Mouse (Mus musculus) yolk sac, embryonic 10.5 days (tissue): ENCODE data around the gene Vmn1r9.
"Not testable (repeated sequence)": the region's sequence is repeated elsewhere in the genome, so short reads cannot be mapped to it uniquely, and the experiment has no call there.

Source experiments
- DNase-seq: peaks from one replicate; pipeline ENCODE4 v3.0.0-alpha.2; 2017; ENCODE audit warnings: low spot score

The Vmn1r9 gene

GRCm38 (mm10) chr6:57066487-57066886 is at the start of gene Vmn1r9:
Gene Vmn1r9 (plus strand): TSS chr6:57066787.
- DNase-seq = no peak

GRCm38 (mm10) chr6:57025224-57025623 is 41.4 kb upstream of the Vmn1r9 start, which contains the start of gene Vmn1r7:
Gene Vmn1r7 (minus strand): TSS chr6:57025324.
- DNase-seq = not testable (repeated sequence)

GRCm38 (mm10) chr6:57031984-57032383 is 34.6 kb upstream of the Vmn1r9 start, which contains the start of gene Vmn1r8:
Gene Vmn1r8 (plus strand): TSS chr6:57032284.
- DNase-seq = no peak

- DNase-seq = no peak
Observed at GRCm38 (mm10) chr6:57034674-57035073, 31.9 kb upstream of the Vmn1r9 start.

DNA sequence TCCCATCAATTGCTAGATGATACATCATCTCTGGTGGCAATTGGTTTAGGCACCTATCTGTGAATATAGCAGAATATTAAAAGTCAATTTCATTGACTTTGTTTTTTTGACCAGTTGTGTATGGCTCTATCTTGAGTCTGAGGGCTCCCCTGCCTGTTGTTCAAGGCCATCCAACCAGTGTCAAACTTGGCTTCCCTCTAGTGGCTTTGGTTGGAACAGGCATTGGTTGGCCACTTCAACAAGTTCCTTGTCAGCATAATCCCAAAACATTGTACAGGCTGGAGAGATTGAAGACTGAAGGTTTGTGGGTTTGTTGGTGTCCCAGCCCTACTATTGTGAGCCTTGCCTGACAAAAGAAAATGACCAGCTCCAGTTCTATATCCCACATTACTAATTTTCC is 2.9 kb upstream of the Vmn1r9 start:
- no peak for DNase-seq

GRCm38 (mm10) chr6:57106358-57106757 is 39.8 kb downstream of the Vmn1r9 start:
- DNase-seq = no peak

DNA sequence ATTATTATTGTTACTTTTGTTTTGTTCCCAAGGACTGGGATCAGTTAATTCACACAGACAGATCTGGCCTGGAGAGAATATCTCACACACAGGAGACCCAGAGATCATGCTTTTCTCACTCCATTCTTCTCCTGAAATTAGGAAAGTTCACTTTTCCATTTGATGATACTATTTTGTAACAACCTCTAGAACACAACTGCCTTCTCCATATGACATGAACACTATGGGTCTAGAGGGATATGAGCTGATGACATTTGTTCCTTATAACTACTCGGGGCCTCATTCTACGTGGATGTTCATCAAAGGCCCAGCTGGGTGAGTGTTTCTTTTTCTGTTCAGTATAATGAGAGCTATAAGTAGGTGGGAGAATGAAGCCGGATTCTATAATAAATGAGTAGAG is 42.6 kb downstream of the Vmn1r9 start, which contains the start of gene Vmn1r10:
TSS of gene Vmn1r10 (plus strand) at position 301 of the 400 bp plus-strand sequence.
- DNase-seq = no peak
